Mouse (Mus musculus) liver, postnatal 0 days (tissue): ENCODE data around the gene Ywhab. TPM values are rescaled to one million over a fixed set of nuclear protein-coding genes. Genes with fewer than 3 reads are reported as not detected.

Source experiments
- ATAC-seq: fragments of 200-750 bp; cut with Nextera tagmentation; 2 replicates; pipeline ENCODE4 v1.8.0; 2017; ENCODE audit warnings: mild to moderate bottlenecking, moderate library complexity
- DNase-seq: peaks from one replicate; pipeline ENCODE4 v3.0.0-alpha.2; 2016
- H3K27ac ChIP-seq: fragments of 300-500 bp; sonication (generic); 2 replicates; pipeline ENCODE4 v1.5.1; 2014; ENCODE audit warnings: antibody characterized with exemption, moderate library complexity, mild to moderate bottlenecking, low read depth
- H3K27me3 ChIP-seq: fragments of 300-500 bp; sonication (generic); 2 replicates; pipeline ENCODE4 v1.6.1; 2014; ENCODE audit warnings: low read length, control low read depth, mixed read lengths; ENCODE audit not compliant: insufficient read depth
- H3K36me3 ChIP-seq: fragments of 300-500 bp; sonication (generic); replicated peaks from 2 replicates; pipeline ENCODE4 v1.6.1; 2014; ENCODE audit warnings: mild to moderate bottlenecking, control low read depth, low read length, moderate library complexity, mixed read lengths; ENCODE audit not compliant: insufficient read depth
- H3K4me1 ChIP-seq: fragments of 300-500 bp; sonication (generic); 2 replicates; pipeline ENCODE4 v1.6.1; 2014; ENCODE audit warnings: antibody characterized with exemption, mild to moderate bottlenecking, control low read depth; ENCODE audit not compliant: insufficient read depth
- H3K4me2 ChIP-seq: fragments of 300-500 bp; sonication (generic); 2 replicates; pipeline ENCODE4 v1.6.1; 2014; ENCODE audit warnings: low read depth, mild to moderate bottlenecking, low read length, moderate library complexity, mixed read lengths
- H3K4me3 ChIP-seq: fragments of 300-500 bp; sonication (generic); 2 replicates; pipeline ENCODE4 v1.5.1; 2014; ENCODE audit warnings: low read depth, low read length
- H3K9ac ChIP-seq: fragments of 300-500 bp; sonication (generic); replicated peaks from 2 replicates; pipeline ENCODE4 v1.6.1; 2014; ENCODE audit warnings: mild to moderate bottlenecking, moderate library complexity
- H3K9me3 ChIP-seq: fragments of 300-500 bp; sonication (generic); 2 replicates; pipeline ENCODE4 v1.6.1; 2016; ENCODE audit warnings: mild to moderate bottlenecking, control low read depth, low read length, mixed read lengths
- CTCF ChIP-seq: sonication (generic); IDR thresholded peaks from 2 replicates; pipeline ENCODE4 v1.5.1; 2016; ENCODE audit warnings: antibody characterized with exemption, low read depth
- EP300 ChIP-seq: IDR thresholded peaks from 2 replicates; pipeline ENCODE4 v1.6.1; 2016; ENCODE audit warnings: antibody characterized with exemption, low read depth, mild to moderate bottlenecking
- WGBS: fragments of 180-500 bp; shearing (Covaris S2); extraction: QIAGEN DNeasy Blood & Tissue Kit; methylation state at CpG from one replicate; pipeline ENCODE4 v1.1.7; 2014; ENCODE audit not compliant: insufficient replicate concordance; 5-methylcytosine and 5-hydroxymethylcytosine counted together
- polyA plus RNA-seq: library from polyadenylated mRNA; unstranded; fragments of >200 nt; fragmentation: Nextera tagmentation; extraction: Ambion mirVana; gene quantifications from 2 replicates; pipeline ENCODE4 v1.2.1, GENCODE M21; 2015

Gene Ywhab
- polyA plus RNA-seq, 1 experiment from 2014 or later = 85.8 TPM

DNA sequence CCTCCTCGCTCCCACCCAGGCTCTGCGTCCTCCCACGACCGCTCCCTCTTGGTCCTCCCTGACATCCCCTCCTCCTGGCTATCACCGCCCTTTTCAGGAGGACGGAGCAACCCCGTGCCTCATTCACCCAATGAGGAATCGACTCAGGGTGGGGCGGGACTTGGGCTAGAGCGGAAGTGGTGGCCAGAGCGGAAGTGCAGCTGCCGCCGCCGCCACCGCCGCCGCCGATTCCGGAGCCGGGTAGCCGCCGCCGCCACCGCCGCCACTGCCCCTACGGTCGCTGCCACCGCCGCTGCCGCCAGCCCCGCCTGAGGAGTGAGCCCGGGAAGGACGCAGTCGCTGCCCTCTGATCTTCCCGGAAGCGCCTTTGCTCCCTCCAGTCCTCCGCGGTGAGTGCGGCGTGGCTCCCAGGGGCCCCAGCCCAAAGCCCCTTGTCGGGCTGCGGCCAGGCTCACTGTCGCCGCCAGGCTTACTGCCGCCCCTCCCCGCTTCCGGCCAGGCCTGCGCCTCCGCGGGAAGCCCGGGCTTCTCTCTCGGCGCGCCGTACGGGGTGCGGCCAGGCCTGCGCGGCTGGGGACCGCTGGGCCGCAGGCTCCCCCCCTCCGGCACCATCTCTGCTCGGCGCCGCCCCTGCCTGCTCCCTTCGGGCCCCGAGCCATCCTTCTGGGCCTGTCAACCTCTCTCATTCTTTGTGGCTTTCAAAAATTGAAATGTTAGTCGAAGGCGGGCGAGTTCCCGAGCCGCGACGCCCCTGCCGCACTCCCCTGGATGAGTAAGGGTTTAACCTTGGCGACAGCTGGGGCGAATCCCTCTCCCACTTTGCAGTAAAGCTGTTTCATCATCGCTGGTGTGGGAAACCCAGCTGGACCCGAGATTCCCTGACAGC, 460 bp downstream of the Ywhab start:
- H3K36me3 ChIP-seq = peaks cover 7% of the 10 kb centered on the region; the same call in 1 of the 2 replicates
- no peaks in the 10 kb centered on the region for H3K27me3 ChIP-seq
- peak overlapping the region; percentile 91 for H3K4me3 ChIP-seq
- peak overlapping the region; percentile 96 for H3K9ac ChIP-seq
- WGBS = under 1% methylated on average over 64 of the region's 79 CpGs
- ATAC-seq (peak; percentile 99), DNase-seq (peak; percentile 94)
- peak overlapping the region; percentile 97 for H3K27ac ChIP-seq
- H3K9me3 ChIP-seq = no peaks in the 10 kb centered on the region
- H3K4me2 ChIP-seq = peak overlapping the region; percentile 95
- TF ChIP-seq CTCF (no peak), EP300 (no peak)
- peaks cover 18% of the 10 kb centered on the region for H3K4me1 ChIP-seq

GRCm38 (mm10) chr2:163996275-163996674, 1.5 kb downstream of the Ywhab start:
- TF ChIP-seq EP300 (no peak), CTCF (no peak)
- H3K9ac ChIP-seq = peak overlapping the region; percentile 96
- no peaks in the 10 kb centered on the region for H3K27me3 ChIP-seq
- H3K27ac ChIP-seq = peak overlapping the region; percentile 97; the same call in 1 of the 2 replicates
- H3K4me2 ChIP-seq = peak overlapping the region; percentile 95
- ATAC-seq (no peak), DNase-seq (no peak)
- no peaks in the 10 kb centered on the region for H3K9me3 ChIP-seq
- WGBS = 61% methylated on average over 6 of the region's 6 CpGs
- H3K4me3 ChIP-seq = peak overlapping the region; percentile 91
- H3K36me3 ChIP-seq = peaks cover 7% of the 10 kb centered on the region; the same call in 1 of the 2 replicates
- peaks cover 20% of the 10 kb centered on the region for H3K4me1 ChIP-seq

DNA sequence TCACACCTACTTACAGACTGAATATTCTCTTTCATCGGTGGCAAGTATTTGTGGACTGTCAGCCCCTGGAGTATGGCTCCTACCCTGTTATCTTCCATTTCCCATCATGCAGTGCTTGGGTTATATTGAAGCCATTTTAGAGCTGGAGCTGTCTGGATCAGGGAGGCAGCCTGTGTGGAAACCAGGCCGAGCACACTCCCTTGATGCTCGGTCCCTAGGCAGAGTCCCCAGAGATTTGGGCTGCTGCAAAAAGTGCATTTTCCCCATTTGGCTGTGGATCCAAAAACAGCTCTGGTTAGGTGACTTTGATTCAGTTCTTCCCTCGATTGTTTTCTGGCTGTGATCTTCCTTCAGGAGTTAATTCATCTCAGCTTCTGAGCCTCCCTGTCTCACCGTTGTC, 2.1 kb downstream of the Ywhab start:
- 0 out of 2 replicates have a peak overlapping the region, but pooled peaks have one; percentile 11 for H3K9ac ChIP-seq
- 64% methylated on average over 5 of the region's 5 CpGs for WGBS
- TF ChIP-seq EP300 (no peak), CTCF (no peak)

GRCm38 (mm10) chr2:163998981-163999380, 4.2 kb downstream of the Ywhab start:
- Histone ChIP-seq H3K27me3 (no peaks in the 10 kb centered on the region), H3K4me3 (no peak overlapping the region), H3K4me2 (no peak overlapping the region), H3K36me3 (peaks cover 7% of the 10 kb centered on the region; the same call in 1 of the 2 replicates), H3K4me1 (peaks cover 22% of the 10 kb centered on the region), H3K9ac (no peak overlapping the region), H3K9me3 (no peaks in the 10 kb centered on the region), H3K27ac (no peak overlapping the region)
- ATAC-seq (no peak), DNase-seq (no peak)
- WGBS = 89% methylated on average over 6 of the region's 6 CpGs
- TF ChIP-seq CTCF = no peak
- no peak for TF ChIP-seq EP300

More for the DNA sequence above, 2.1 kb downstream of the Ywhab start:
- peak overlapping the region; percentile 95 for H3K4me2 ChIP-seq
- peaks cover 7% of the 10 kb centered on the region; the same call in 1 of the 2 replicates for H3K36me3 ChIP-seq
- H3K4me1 ChIP-seq = peaks cover 20% of the 10 kb centered on the region
- DNase-seq (no peak), ATAC-seq (no peak)
- no peaks in the 10 kb centered on the region for H3K9me3 ChIP-seq
- H3K27ac ChIP-seq = no peak overlapping the region
- no peaks in the 10 kb centered on the region for H3K27me3 ChIP-seq
- no peak overlapping the region for H3K4me3 ChIP-seq

DNA sequence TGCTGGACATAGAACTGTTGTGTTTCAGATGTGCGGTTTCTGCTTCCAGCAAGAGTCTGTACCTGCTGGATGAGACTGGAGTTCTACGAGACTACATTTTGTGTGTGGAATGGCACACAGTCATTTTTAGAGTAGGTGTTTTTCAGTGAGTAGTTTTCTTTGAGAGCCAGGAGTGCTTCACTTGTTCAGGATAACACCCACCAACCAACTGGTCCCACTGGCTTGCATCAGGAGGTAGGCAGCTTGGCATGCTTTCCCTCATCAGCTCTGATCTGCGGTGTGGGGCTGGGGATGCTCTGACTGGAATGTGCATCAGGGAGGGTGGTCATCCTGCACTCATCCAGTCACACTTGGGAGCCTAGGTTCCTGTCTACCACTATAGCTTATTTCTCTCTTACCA, 7.9 kb downstream of the Ywhab start:
- H3K27me3 ChIP-seq = no peaks in the 10 kb centered on the region
- H3K9me3 ChIP-seq = no peaks in the 10 kb centered on the region
- TF ChIP-seq EP300 (no peak), CTCF (no peak)
- ATAC-seq (no peak), DNase-seq (no peak)
- H3K36me3 ChIP-seq = peaks cover 2% of the 10 kb centered on the region; the same call in 1 of the 2 replicates
- WGBS = 91% methylated on average over 3 of the region's 3 CpGs
- no peak overlapping the region for H3K4me3 ChIP-seq
- no peak overlapping the region for H3K4me2 ChIP-seq
- no peak overlapping the region for H3K9ac ChIP-seq
- H3K4me1 ChIP-seq = peaks cover 37% of the 10 kb centered on the region
- H3K27ac ChIP-seq = no peak overlapping the region

GRCm38 (mm10) chr2:164004503-164004902, 9.7 kb downstream of the Ywhab start:
- 67% methylated on average over 5 of the region's 5 CpGs for WGBS
- peaks cover 50% of the 10 kb centered on the region for H3K4me1 ChIP-seq
- H3K4me3 ChIP-seq = no peak overlapping the region
- ATAC-seq (no peak), DNase-seq (no peak)
- H3K36me3 ChIP-seq = no peaks in the 10 kb centered on the region
- no peak for TF ChIP-seq CTCF
- no peak for TF ChIP-seq EP300
- H3K9me3 ChIP-seq = no peaks in the 10 kb centered on the region
- H3K9ac ChIP-seq = no peak overlapping the region
- H3K27me3 ChIP-seq = no peaks in the 10 kb centered on the region
- no peak overlapping the region for H3K4me2 ChIP-seq
- no peak overlapping the region for H3K27ac ChIP-seq
